Mouse (Mus musculus): ENCODE results near the gene Shisa9.

Shisa9 gene

GRCm38 (mm10) chr16:12309826-12310225, 325.9 kb downstream of the Shisa9 start:
- DNase-seq (ENCODE audit: low spot score in 2 of 2), result no peak

- no peak for DNase-seq (ENCODE audit: low spot score in 2 of 2)
Measured at GRCm38 (mm10) chr16:12315627-12316026, 331.7 kb downstream of the Shisa9 start.

Data from thymus, postnatal 10 days (tissue).